Mouse (Mus musculus) ES-E14 (cell line): ENCODE measurements at regions not wholly inside any gene's neighbourhood (a gene's known extent, or its start where the extent isn't known, plus 50 kb on each side); places are given as distances from the start of the nearest gene placed in this dataset.

ENCODE experiments used
- DNase-seq: peaks from one replicate; pipeline ENCODE4 v3.0.0-alpha.2; 2013; ENCODE audit warnings: low read depth, low spot score
- H3K27ac ChIP-seq: 2 replicates; pipeline ENCODE4 v1.5.1; 2012; ENCODE audit warnings: low read depth, mild to moderate bottlenecking, low read length, moderate library complexity, mixed read lengths; ENCODE audit not compliant: poor library complexity, insufficient read depth, severe bottlenecking
- H3K36me3 ChIP-seq: 2 replicates; pipeline ENCODE4 v1.6.1; 2012; ENCODE audit warnings: mild to moderate bottlenecking, low read length, moderate library complexity, mixed read lengths; ENCODE audit not compliant: control insufficient read depth, poor library complexity, insufficient read depth, severe bottlenecking
- H3K4me1 ChIP-seq, 2 experiments: fragments of 150-350 bp in 1 of 2; sonication (generic) in 1 of 2; 2 replicates each; pipeline ENCODE4 v1.6.1; 2012; ENCODE audit warnings: low read length in 2 of 2, mild to moderate bottlenecking in 1 of 2, mixed read lengths in 1 of 2; ENCODE audit not compliant: control insufficient read depth in 2 of 2, insufficient read depth in 2 of 2, poor library complexity in 1 of 2
- H3K4me3 ChIP-seq, 2 experiments: fragments of 150-350 bp in 1 of 2; sonication (generic) in 1 of 2; 2 replicates each; pipeline ENCODE4 v1.5.1; 2012; ENCODE audit warnings: low read length in 2 of 2, low read depth in 1 of 2, mild to moderate bottlenecking in 1 of 2, mixed read lengths in 1 of 2; ENCODE audit not compliant: insufficient read depth in 1 of 2, poor library complexity in 1 of 2, severe bottlenecking in 1 of 2
- H3K9ac ChIP-seq: 2 replicates; pipeline ENCODE4 v1.6.1; 2012; ENCODE audit warnings: low read depth, mild to moderate bottlenecking, low read length, mixed read lengths; ENCODE audit not compliant: poor library complexity, insufficient read depth, severe bottlenecking
- H3K9me3 ChIP-seq: fragments of 150-350 bp; sonication (generic); 2 replicates; pipeline ENCODE4 v1.6.1; 2012; ENCODE audit warnings: low read depth, mild to moderate bottlenecking, low read length; ENCODE audit not compliant: control insufficient read depth, insufficient read depth
- CHD2 ChIP-seq: IDR thresholded peaks from 2 replicates; pipeline ENCODE4 v1.6.1; 2014; ENCODE audit warnings: mild to moderate bottlenecking, low read depth, low read length, inconsistent platforms
- HCFC1 ChIP-seq: IDR thresholded peaks from 2 replicates; pipeline ENCODE4 v1.6.1; 2012; ENCODE audit warnings: low read length, inconsistent platforms, borderline replicate concordance; ENCODE audit not compliant: insufficient read depth
- MAFK ChIP-seq: IDR thresholded peaks from 2 replicates; pipeline ENCODE4 v1.6.1; 2014; ENCODE audit warnings: mild to moderate bottlenecking, low read depth, low read length, inconsistent platforms; ENCODE audit not compliant: insufficient read depth
- ZC3H11A ChIP-seq: IDR thresholded peaks from 2 replicates; pipeline ENCODE4 v1.6.1; 2012; ENCODE audit warnings: low read depth, mild to moderate bottlenecking, inconsistent platforms, low read length, borderline replicate concordance
- ZNF384 ChIP-seq: IDR thresholded peaks from 2 replicates; pipeline ENCODE4 v1.6.1; 2012; ENCODE audit warnings: low read depth, low read length, inconsistent platforms
- in situ Hi-C, 2 experiments: fragments of 600-800 bp; cut with MboI; formaldehyde crosslinking; loops; one replicate each; pipeline ENCODE4 v1.15.1; 2025; ENCODE audit warnings: low sequenced_read_pairs in 2 of 2, inconsistent platforms in 1 of 2; ENCODE audit not compliant: unreplicated experiment in 2 of 2

DNA sequence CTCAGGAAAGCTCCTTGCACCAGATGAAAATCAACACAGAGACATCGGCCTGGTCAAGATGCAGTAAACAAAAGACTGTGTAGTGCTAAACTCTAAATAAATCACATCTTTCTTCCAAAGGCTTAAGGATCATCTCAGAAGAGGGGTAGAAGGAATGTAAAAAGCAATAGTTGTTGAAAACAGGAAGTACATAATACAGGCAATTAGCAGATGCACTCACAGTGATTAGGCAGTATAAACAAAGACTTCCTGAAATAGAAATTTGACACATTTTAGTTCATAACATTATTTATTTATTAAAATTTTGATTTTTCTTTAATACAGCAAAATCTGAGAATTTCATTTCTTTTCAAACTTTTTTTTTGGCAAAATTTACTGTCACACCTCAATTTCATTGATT is 478.9 kb upstream of the Pot1a start:
- Histone ChIP-seq H3K27ac (no peak overlapping the region), H3K36me3 (no peaks in the 10 kb centered on the region), H3K9me3 (no peaks in the 10 kb centered on the region), H3K4me1 (no peaks in the 10 kb centered on the region), H3K9ac (no peak overlapping the region), H3K4me3 (no peak overlapping the region)
- TF ChIP-seq CHD2 (no peak), HCFC1 (no peak), MAFK (no peak), ZNF384 (no peak), ZC3H11A (no peak)
- DNase-seq = no peak
- in situ Hi-C loops = no loop called here
